Mouse (Mus musculus): ENCODE measurements around the gene Atrip. TPM values are rescaled to one million over a fixed set of nuclear protein-coding genes. Genes with fewer than 3 reads are reported as not detected.

Gene Atrip
- polyA plus RNA-seq, 1 experiment from 2014 or later: 27.2 TPM

- no peak overlapping the region for H3K4me2 ChIP-seq (ENCODE audit: low read depth, low read length)
- H3K9ac ChIP-seq (replicated peaks; ENCODE audit: low read length): no peak overlapping the region
- peaks cover 3% of the 10 kb centered on the region; the same call in 1 of the 2 replicates for H3K4me1 ChIP-seq (ENCODE audit: control insufficient read depth, insufficient read depth, low read length)
- no peaks in the 10 kb centered on the region for H3K9me3 ChIP-seq (replicated peaks; ENCODE audit: control insufficient read depth, low read length)
- H3K4me3 ChIP-seq (ENCODE audit: low read depth, low read length): no peak overlapping the region
- DNase-seq (ENCODE audit: low spot score) (no peak), ATAC-seq (replicated peaks; ENCODE audit: insufficient number of reproducible peaks, low FRiP score, low TSS enrichment, low read depth) (no peak)
- WGBS: 66% methylated on average over 3 of the region's 3 CpGs
- H3K27ac ChIP-seq (replicated peaks; ENCODE audit: low read depth, low read length): no peak overlapping the region
- no peaks in the 10 kb centered on the region for H3K36me3 ChIP-seq (replicated peaks; ENCODE audit: control insufficient read depth, insufficient read depth, low read depth, low read length)
- H3K27me3 ChIP-seq (ENCODE audit: control insufficient read depth, insufficient read depth, low read length): no peaks in the 10 kb centered on the region
Observed at GRCm38 (mm10) chr9:109050674-109050997, 23.3 kb downstream of the Atrip start.

- H3K4me1 ChIP-seq (ENCODE audit: control insufficient read depth, insufficient read depth, low read length): peaks cover 3% of the 10 kb centered on the region; the same call in 1 of the 2 replicates
- 80% methylated on average over 9 of the region's 9 CpGs for WGBS
- no peak overlapping the region for H3K27ac ChIP-seq (replicated peaks; ENCODE audit: low read depth, low read length)
- ATAC-seq (replicated peaks; ENCODE audit: insufficient number of reproducible peaks, low FRiP score, low TSS enrichment, low read depth) (no peak), DNase-seq (ENCODE audit: low spot score) (no peak)
- no peaks in the 10 kb centered on the region for H3K27me3 ChIP-seq (ENCODE audit: control insufficient read depth, insufficient read depth, low read length)
- no peak overlapping the region for H3K9ac ChIP-seq (replicated peaks; ENCODE audit: low read length)
- H3K36me3 ChIP-seq (replicated peaks; ENCODE audit: control insufficient read depth, insufficient read depth, low read depth, low read length): no peaks in the 10 kb centered on the region
- H3K9me3 ChIP-seq (replicated peaks; ENCODE audit: control insufficient read depth, low read length): no peaks in the 10 kb centered on the region
- H3K4me3 ChIP-seq (ENCODE audit: low read depth, low read length): no peak overlapping the region
- no peak overlapping the region for H3K4me2 ChIP-seq (ENCODE audit: low read depth, low read length)
Observed at GRCm38 (mm10) chr9:109049996-109050673, 23.8 kb downstream of the Atrip start.

GRCm38 (mm10) chr9:109049316-109049715 is 24.6 kb downstream of the Atrip start:
- Histone ChIP-seq H3K27ac (replicated peaks; ENCODE audit: low read depth, low read length) (no peak overlapping the region), H3K27me3 (ENCODE audit: control insufficient read depth, insufficient read depth, low read length) (no peaks in the 10 kb centered on the region), H3K9ac (replicated peaks; ENCODE audit: low read length) (no peak overlapping the region), H3K36me3 (replicated peaks; ENCODE audit: control insufficient read depth, insufficient read depth, low read depth, low read length) (no peaks in the 10 kb centered on the region), H3K4me2 (ENCODE audit: low read depth, low read length) (no peak overlapping the region), H3K4me1 (ENCODE audit: control insufficient read depth, insufficient read depth, low read length) (0 out of 2 replicates have a peak, but pooled peaks cover under 1% of the 10 kb centered on the region), H3K9me3 (replicated peaks; ENCODE audit: control insufficient read depth, low read length) (no peaks in the 10 kb centered on the region), H3K4me3 (ENCODE audit: low read depth, low read length) (no peak overlapping the region)
- ATAC-seq (replicated peaks; ENCODE audit: insufficient number of reproducible peaks, low FRiP score, low TSS enrichment, low read depth) (no peak), DNase-seq (ENCODE audit: low spot score) (no peak)
- WGBS: 71% methylated on average over 7 of the region's 7 CpGs

GRCm38 (mm10) chr9:109046306-109046705 is 27.6 kb downstream of the Atrip start:
- DNase-seq (ENCODE audit: low spot score) (peak; percentile 63), ATAC-seq (replicated peaks; ENCODE audit: insufficient number of reproducible peaks, low FRiP score, low TSS enrichment, low read depth) (no peak)
- H3K4me3 ChIP-seq (ENCODE audit: low read depth, low read length): no peak overlapping the region
- no peak overlapping the region for H3K4me2 ChIP-seq (ENCODE audit: low read depth, low read length)
- H3K27ac ChIP-seq (replicated peaks; ENCODE audit: low read depth, low read length): no peak overlapping the region
- H3K36me3 ChIP-seq (replicated peaks; ENCODE audit: control insufficient read depth, insufficient read depth, low read depth, low read length): no peaks in the 10 kb centered on the region
- no peaks in the 10 kb centered on the region for H3K4me1 ChIP-seq (ENCODE audit: control insufficient read depth, insufficient read depth, low read length)
- 51% methylated on average over 5 of the region's 5 CpGs for WGBS
- no peaks in the 10 kb centered on the region for H3K9me3 ChIP-seq (replicated peaks; ENCODE audit: control insufficient read depth, low read length)
- H3K9ac ChIP-seq (replicated peaks; ENCODE audit: low read length): no peak overlapping the region
- H3K27me3 ChIP-seq (ENCODE audit: control insufficient read depth, insufficient read depth, low read length): no peaks in the 10 kb centered on the region

GRCm38 (mm10) chr9:109041351-109041750 is 32.6 kb downstream of the Atrip start:
- 85% methylated on average over 7 of the region's 7 CpGs for WGBS
- no peak overlapping the region for H3K27ac ChIP-seq (replicated peaks; ENCODE audit: low read depth, low read length)
- ATAC-seq (replicated peaks; ENCODE audit: insufficient number of reproducible peaks, low FRiP score, low TSS enrichment, low read depth) (no peak), DNase-seq (ENCODE audit: low spot score) (no peak)
- no peak overlapping the region for H3K9ac ChIP-seq (replicated peaks; ENCODE audit: low read length)
- H3K4me1 ChIP-seq (ENCODE audit: control insufficient read depth, insufficient read depth, low read length): no peaks in the 10 kb centered on the region
- H3K36me3 ChIP-seq (replicated peaks; ENCODE audit: control insufficient read depth, insufficient read depth, low read depth, low read length): no peaks in the 10 kb centered on the region
- H3K4me3 ChIP-seq (ENCODE audit: low read depth, low read length): no peak overlapping the region
- H3K27me3 ChIP-seq (ENCODE audit: control insufficient read depth, insufficient read depth, low read length): no peaks in the 10 kb centered on the region
- no peaks in the 10 kb centered on the region for H3K9me3 ChIP-seq (replicated peaks; ENCODE audit: control insufficient read depth, low read length)
- H3K4me2 ChIP-seq (ENCODE audit: low read depth, low read length): no peak overlapping the region

- no peak overlapping the region for H3K4me3 ChIP-seq (ENCODE audit: low read depth, low read length)
- no peak for ATAC-seq (replicated peaks; ENCODE audit: insufficient number of reproducible peaks, low FRiP score, low TSS enrichment, low read depth)
- no peaks in the 10 kb centered on the region for H3K9me3 ChIP-seq (replicated peaks; ENCODE audit: control insufficient read depth, low read length)
- no peaks in the 10 kb centered on the region for H3K27me3 ChIP-seq (ENCODE audit: control insufficient read depth, insufficient read depth, low read length)
- no peak for DNase-seq (ENCODE audit: low spot score)
- H3K4me1 ChIP-seq (ENCODE audit: control insufficient read depth, insufficient read depth, low read length): no peaks in the 10 kb centered on the region
- 66% methylated on average over 6 of the region's 6 CpGs for WGBS
- no peak overlapping the region; the same call in 1 of the 2 replicates for H3K4me2 ChIP-seq (ENCODE audit: low read depth, low read length)
- no peaks in the 10 kb centered on the region for H3K36me3 ChIP-seq (replicated peaks; ENCODE audit: control insufficient read depth, insufficient read depth, low read depth, low read length)
- H3K9ac ChIP-seq (replicated peaks; ENCODE audit: low read length): no peak overlapping the region
- no peak overlapping the region for H3K27ac ChIP-seq (replicated peaks; ENCODE audit: low read depth, low read length)
Observed at GRCm38 (mm10) chr9:109040906-109041305, 33.0 kb downstream of the Atrip start.

- no peaks in the 10 kb centered on the region for H3K4me1 ChIP-seq (ENCODE audit: control insufficient read depth, insufficient read depth, low read length)
- no peak overlapping the region for H3K4me3 ChIP-seq (ENCODE audit: low read depth, low read length)
- no peak overlapping the region for H3K4me2 ChIP-seq (ENCODE audit: low read depth, low read length)
- no peaks in the 10 kb centered on the region for H3K9me3 ChIP-seq (replicated peaks; ENCODE audit: control insufficient read depth, low read length)
- H3K36me3 ChIP-seq (replicated peaks; ENCODE audit: control insufficient read depth, insufficient read depth, low read depth, low read length): no peaks in the 10 kb centered on the region
- 83% methylated on average over 8 of the region's 8 CpGs for WGBS
- no peaks in the 10 kb centered on the region for H3K27me3 ChIP-seq (ENCODE audit: control insufficient read depth, insufficient read depth, low read length)
- DNase-seq (ENCODE audit: low spot score) (no peak), ATAC-seq (replicated peaks; ENCODE audit: insufficient number of reproducible peaks, low FRiP score, low TSS enrichment, low read depth) (no peak; the same call in 1 of the 2 replicates)
- H3K27ac ChIP-seq (replicated peaks; ENCODE audit: low read depth, low read length): no peak overlapping the region
- H3K9ac ChIP-seq (replicated peaks; ENCODE audit: low read length): no peak overlapping the region
Observed at GRCm38 (mm10) chr9:109040216-109040615, 33.7 kb downstream of the Atrip start.

GRCm38 (mm10) chr9:109039681-109040080 is 34.2 kb downstream of the Atrip start:
- DNase-seq (ENCODE audit: low spot score) (no peak), ATAC-seq (replicated peaks; ENCODE audit: insufficient number of reproducible peaks, low FRiP score, low TSS enrichment, low read depth) (no peak)
- Histone ChIP-seq H3K4me2 (ENCODE audit: low read depth, low read length) (no peak overlapping the region), H3K4me1 (ENCODE audit: control insufficient read depth, insufficient read depth, low read length) (no peaks in the 10 kb centered on the region), H3K4me3 (ENCODE audit: low read depth, low read length) (no peak overlapping the region), H3K9me3 (replicated peaks; ENCODE audit: control insufficient read depth, low read length) (no peaks in the 10 kb centered on the region), H3K36me3 (replicated peaks; ENCODE audit: control insufficient read depth, insufficient read depth, low read depth, low read length) (no peaks in the 10 kb centered on the region), H3K27ac (replicated peaks; ENCODE audit: low read depth, low read length) (no peak overlapping the region), H3K9ac (replicated peaks; ENCODE audit: low read length) (no peak overlapping the region), H3K27me3 (ENCODE audit: control insufficient read depth, insufficient read depth, low read length) (no peaks in the 10 kb centered on the region)
- WGBS: 78% methylated on average over 4 of the region's 4 CpGs

All from embryonic facial prominence, embryonic 11.5 days (tissue).